Mouse (Mus musculus) E14TG2a.4 (cell line): ENCODE measurements around the gene Dstn.

ENCODE experiments used
- H3K27me3 ChIP-seq: 2 replicates; pipeline ENCODE4 v1.6.1; 2014; ENCODE audit warnings: low read length, control low read depth; ENCODE audit not compliant: insufficient read depth
- H3K36me3 ChIP-seq: 2 replicates; pipeline ENCODE4 v1.6.1; 2014; ENCODE audit warnings: low read length, control low read depth; ENCODE audit not compliant: insufficient read depth
- H3K4me1 ChIP-seq: replicated peaks from 2 replicates; pipeline ENCODE4 v1.6.1; 2014; ENCODE audit warnings: low read depth, low read length, control low read depth
- H3K4me3 ChIP-seq: replicated peaks from 2 replicates; pipeline ENCODE4 v1.5.1; 2014; ENCODE audit warnings: mild to moderate bottlenecking, low read length
- H3K9me3 ChIP-seq: 2 replicates; pipeline ENCODE4 v1.6.1; 2014; ENCODE audit warnings: low read length, control low read depth
- CTCF ChIP-seq: conservative IDR thresholded peaks from 2 replicates; pipeline ENCODE4 v1.5.1; 2014; ENCODE audit warnings: low read length
- NANOG ChIP-seq: IDR thresholded peaks from 2 replicates; pipeline ENCODE4 v1.6.1; 2014; ENCODE audit warnings: borderline replicate concordance, low read length, mixed read lengths
- POU5F1 ChIP-seq: IDR thresholded peaks from 2 replicates; pipeline ENCODE4 v1.6.1; 2014; ENCODE audit warnings: low read length, borderline replicate concordance

Gene Dstn

GRCm38 (mm10) chr2:143962192-143962591 is 47.1 kb downstream of the Dstn start:
- TF ChIP-seq CTCF (no peak), NANOG (no peak), POU5F1 (no peak)
- H3K27me3 ChIP-seq: no peaks in the 10 kb centered on the region
- H3K9me3 ChIP-seq: peaks cover 19% of the 10 kb centered on the region
- peaks cover 88% of the 10 kb centered on the region for H3K36me3 ChIP-seq
- peaks cover 13% of the 10 kb centered on the region for H3K4me1 ChIP-seq
- H3K4me3 ChIP-seq: no peak overlapping the region

DNA sequence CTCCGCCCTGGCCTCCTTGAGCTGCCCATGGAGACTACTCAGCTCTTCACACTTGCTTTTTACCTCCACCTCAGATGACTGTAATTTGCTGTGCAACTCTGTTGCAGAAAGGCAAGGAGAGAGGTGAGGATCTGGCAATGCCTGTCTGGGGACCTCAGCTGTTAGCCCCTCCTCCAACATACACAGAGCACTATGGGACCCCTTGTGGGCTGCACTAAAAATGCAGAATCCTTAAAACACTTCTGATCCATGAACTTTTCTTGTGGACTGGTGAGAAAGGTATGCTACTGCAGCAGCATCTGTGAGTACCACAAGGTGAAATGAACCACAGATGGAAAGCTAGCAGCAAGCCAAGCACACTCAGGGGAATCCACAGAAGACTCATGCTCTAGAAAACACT is 48.2 kb downstream of the Dstn start:
- Histone ChIP-seq H3K27me3 (no peaks in the 10 kb centered on the region), H3K9me3 (peaks cover 19% of the 10 kb centered on the region)
- TF ChIP-seq CTCF: peak; percentile 31; the same call in 1 of the 2 replicates
- TF ChIP-seq POU5F1: no peak

GRCm38 (mm10) chr2:143969260-143969659 is 54.1 kb downstream of the Dstn start:
- Histone ChIP-seq H3K27me3 (no peaks in the 10 kb centered on the region), H3K4me1 (peaks cover 6% of the 10 kb centered on the region; the same call in 1 of the 2 replicates), H3K36me3 (peaks cover 97% of the 10 kb centered on the region), H3K4me3 (no peak overlapping the region), H3K9me3 (no peaks in the 10 kb centered on the region)
- TF ChIP-seq CTCF (no peak), NANOG (no peak), POU5F1 (no peak)

More for the DNA sequence above, 48.2 kb downstream of the Dstn start:
- H3K4me3 ChIP-seq: no peak overlapping the region
- H3K4me1 ChIP-seq: peaks cover 13% of the 10 kb centered on the region
- peaks cover 88% of the 10 kb centered on the region for H3K36me3 ChIP-seq

GRCm38 (mm10) chr2:143970841-143971240 is 55.7 kb downstream of the Dstn start:
- Histone ChIP-seq H3K36me3 (peaks cover 89% of the 10 kb centered on the region), H3K9me3 (no peaks in the 10 kb centered on the region), H3K4me1 (no peaks in the 10 kb centered on the region), H3K4me3 (no peak overlapping the region), H3K27me3 (no peaks in the 10 kb centered on the region)
- TF ChIP-seq POU5F1 (no peak), CTCF (no peak), NANOG (no peak)

DNA sequence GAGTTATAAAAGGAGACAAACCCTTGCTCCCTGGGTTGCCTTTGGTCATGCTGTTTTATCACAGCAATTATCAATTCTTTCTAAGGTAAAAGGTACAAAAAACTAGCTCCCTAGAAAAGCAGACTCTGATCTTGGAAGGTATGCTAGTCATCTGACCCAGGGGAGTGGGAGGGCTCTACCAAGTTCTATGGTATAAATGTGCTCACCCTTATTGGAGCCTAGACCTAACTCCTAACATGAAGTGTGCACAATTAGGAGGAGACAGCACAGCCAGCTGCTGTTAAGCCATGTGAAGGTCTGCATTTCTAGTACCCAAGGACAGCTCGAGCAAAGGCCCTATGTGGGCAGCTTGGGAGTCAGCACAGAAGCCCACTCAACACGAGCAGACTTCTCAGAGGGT is 56.8 kb downstream of the Dstn start:
- TF ChIP-seq CTCF: no peak
- no peak for TF ChIP-seq NANOG
- no peak for TF ChIP-seq POU5F1

GRCm38 (mm10) chr2:143973161-143973560 is 58.0 kb downstream of the Dstn start:
- H3K9me3 ChIP-seq: no peaks in the 10 kb centered on the region
- peaks cover 78% of the 10 kb centered on the region for H3K36me3 ChIP-seq
- H3K4me1 ChIP-seq: no peaks in the 10 kb centered on the region
- H3K27me3 ChIP-seq: no peaks in the 10 kb centered on the region
- H3K4me3 ChIP-seq: no peak overlapping the region
- TF ChIP-seq POU5F1: no peak
- TF ChIP-seq NANOG: no peak
- no peak for TF ChIP-seq CTCF

More for the DNA sequence above, 56.8 kb downstream of the Dstn start:
- Histone ChIP-seq H3K9me3 (no peaks in the 10 kb centered on the region), H3K4me1 (no peaks in the 10 kb centered on the region), H3K4me3 (no peak overlapping the region), H3K27me3 (no peaks in the 10 kb centered on the region), H3K36me3 (peaks cover 83% of the 10 kb centered on the region)

DNA sequence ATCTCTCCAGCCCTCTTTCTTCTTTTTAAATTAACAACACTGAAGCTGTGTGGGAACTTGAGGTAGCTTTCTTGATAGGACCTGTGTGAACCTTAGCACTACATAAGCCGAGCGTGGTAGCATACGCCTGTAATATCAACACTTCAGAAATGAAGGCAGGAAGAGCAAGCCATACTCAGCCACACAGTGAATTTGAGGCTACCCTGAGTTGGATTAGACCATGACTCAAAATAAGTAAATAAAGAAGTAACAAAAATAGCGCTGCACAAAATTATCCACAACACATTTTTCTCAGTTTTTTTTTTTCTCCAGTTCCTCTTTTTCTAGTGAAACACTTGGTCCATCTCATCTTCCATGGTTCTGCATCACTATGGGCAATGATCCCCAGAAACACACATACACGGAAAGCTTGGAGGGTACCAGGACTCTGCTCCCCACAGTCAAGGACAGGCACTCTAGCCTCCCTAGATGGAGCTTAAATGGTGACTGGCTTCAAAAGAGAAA is 60.1 kb downstream of the Dstn start:
- TF ChIP-seq NANOG (no peak), POU5F1 (no peak), CTCF (no peak)
- Histone ChIP-seq H3K9me3 (no peaks in the 10 kb centered on the region), H3K36me3 (peaks cover 78% of the 10 kb centered on the region), H3K4me3 (no peak overlapping the region), H3K27me3 (no peaks in the 10 kb centered on the region), H3K4me1 (peaks cover 3% of the 10 kb centered on the region)

DNA sequence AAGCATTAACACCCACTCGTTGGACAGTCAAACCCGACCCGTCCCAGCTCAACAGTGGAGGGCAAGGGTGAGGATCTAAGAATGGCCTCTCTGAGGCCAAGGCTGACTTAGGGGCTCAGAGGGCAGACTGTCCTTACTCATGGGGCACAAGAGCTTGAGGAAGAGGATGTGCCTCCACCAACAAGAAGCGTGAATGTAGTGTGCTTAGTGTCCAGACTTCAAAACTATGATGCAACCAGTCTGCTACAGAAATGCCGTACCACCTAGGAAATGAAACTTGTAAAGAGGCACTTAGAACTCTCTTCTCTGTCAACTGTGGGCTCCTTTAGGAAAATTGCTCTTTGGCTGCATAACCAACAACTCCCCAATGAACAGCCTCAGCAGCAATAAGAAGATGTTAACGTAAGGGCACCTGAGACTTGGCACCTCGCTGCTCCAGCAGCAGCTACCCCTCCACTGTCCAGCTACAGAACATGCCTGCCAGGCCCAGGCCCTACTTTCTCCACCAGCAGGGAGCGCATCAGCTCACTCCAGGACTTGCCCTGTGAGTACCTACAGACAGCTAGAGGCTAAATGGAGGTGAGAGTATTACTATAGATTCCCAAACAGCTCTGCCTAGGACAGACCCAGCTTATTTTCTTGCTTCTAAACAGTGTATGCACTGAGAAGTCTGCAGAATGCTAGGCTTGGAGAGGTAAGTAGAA is 63.5 kb downstream of the Dstn start:
- Histone ChIP-seq H3K27me3 (no peaks in the 10 kb centered on the region), H3K4me1 (peaks cover 18% of the 10 kb centered on the region), H3K9me3 (no peaks in the 10 kb centered on the region), H3K4me3 (no peak overlapping the region), H3K36me3 (peaks cover 74% of the 10 kb centered on the region)
- TF ChIP-seq CTCF (no peak), NANOG (no peak), POU5F1 (no peak)

DNA sequence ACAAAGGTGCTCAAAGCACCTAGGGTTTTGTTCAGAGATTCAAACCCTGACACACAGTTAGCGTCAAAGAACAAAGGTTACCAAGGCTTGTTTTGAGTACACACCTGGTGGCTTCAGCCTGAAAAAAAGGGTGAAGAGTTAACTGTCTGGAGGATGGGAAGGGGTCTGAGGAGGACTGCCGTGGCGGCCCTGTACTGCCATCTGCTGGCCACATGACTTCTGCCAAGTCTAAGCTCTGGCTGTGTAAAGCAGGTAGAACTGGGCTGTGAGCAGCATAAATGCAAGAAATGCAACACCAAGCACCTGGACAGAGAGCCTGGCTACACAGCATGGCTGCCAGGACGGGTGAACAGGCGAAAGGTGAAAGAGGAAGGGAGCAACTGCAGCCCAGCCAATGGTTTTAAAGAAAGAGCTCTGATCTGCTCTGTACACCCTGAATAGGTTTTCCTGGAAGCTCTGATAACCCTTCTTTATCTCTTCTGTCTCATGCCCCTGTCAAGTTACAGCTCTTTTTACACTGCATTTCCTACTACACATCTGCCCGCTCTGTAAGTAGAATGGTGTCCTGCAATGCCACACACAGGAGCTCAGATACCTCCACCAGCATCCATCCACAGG is 65.8 kb downstream of the Dstn start:
- Histone ChIP-seq H3K9me3 (no peaks in the 10 kb centered on the region), H3K4me1 (peaks cover 31% of the 10 kb centered on the region), H3K36me3 (peaks cover 81% of the 10 kb centered on the region), H3K27me3 (no peaks in the 10 kb centered on the region), H3K4me3 (no peak overlapping the region)
- TF ChIP-seq CTCF (peak; percentile 61), NANOG (no peak)
